Mouse (Mus musculus) lung, embryonic 16.5 days (tissue): ENCODE results near the gene Gp1ba. TPM values are rescaled to one million over a fixed set of nuclear protein-coding genes. Genes with fewer than 3 reads are reported as not detected.
A peak's percentile ranks its signal among the peaks of the same experiment; 100 is the strongest.

Experiments
- ATAC-seq: fragments of 200-750 bp; cut with Nextera tagmentation; 2 replicates; pipeline ENCODE4 v1.8.0; 2017; ENCODE audit warnings: low read depth, mild to moderate bottlenecking, moderate library complexity
- H3K27ac ChIP-seq: fragments of 300-500 bp; sonication (generic); 2 replicates; pipeline ENCODE4 v1.5.1; 2014; ENCODE audit warnings: mild to moderate bottlenecking, control low read depth, low read length
- H3K27me3 ChIP-seq: fragments of 300-500 bp; sonication (generic); 2 replicates; pipeline ENCODE4 v1.6.1; 2014; ENCODE audit warnings: low read depth, low read length, mixed read lengths; ENCODE audit not compliant: control insufficient read depth, insufficient read depth
- H3K36me3 ChIP-seq: fragments of 300-500 bp; sonication (generic); 2 replicates; pipeline ENCODE4 v1.6.1; 2014; ENCODE audit warnings: low read length; ENCODE audit not compliant: control insufficient read depth, insufficient read depth
- H3K4me1 ChIP-seq: fragments of 300-500 bp; sonication (generic); replicated peaks from 2 replicates; pipeline ENCODE4 v1.6.1; 2014; ENCODE audit warnings: low read length, mixed read lengths; ENCODE audit not compliant: control insufficient read depth, insufficient read depth
- H3K4me2 ChIP-seq: fragments of 300-500 bp; sonication (generic); 2 replicates; pipeline ENCODE4 v1.6.1; 2014; ENCODE audit warnings: low read depth, low read length, control low read depth
- H3K4me3 ChIP-seq: fragments of 300-500 bp; sonication (generic); 2 replicates; pipeline ENCODE4 v1.5.1; 2014; ENCODE audit warnings: mild to moderate bottlenecking, low read length, control low read depth
- H3K9ac ChIP-seq: fragments of 300-500 bp; sonication (generic); 2 replicates; pipeline ENCODE4 v1.6.1; 2014; ENCODE audit warnings: low read length, control low read depth
- H3K9me3 ChIP-seq: fragments of 300-500 bp; sonication (generic); 2 replicates; pipeline ENCODE4 v1.6.1; 2016; ENCODE audit warnings: low read length; ENCODE audit not compliant: control insufficient read depth
- WGBS: fragments of 180-500 bp; shearing (Covaris S2); extraction: QIAGEN DNeasy Blood & Tissue Kit; methylation state at CpG from one replicate; pipeline ENCODE4 v1.1.7; 2014; 5-methylcytosine and 5-hydroxymethylcytosine counted together
- polyA plus RNA-seq: library from polyadenylated mRNA; unstranded; fragments of >200 nt; fragmentation: Nextera tagmentation; extraction: Ambion mirVana; gene quantifications from 2 replicates; pipeline ENCODE4 v1.2.1, GENCODE M21; 2015

Gp1ba gene
- polyA plus RNA-seq, 1 experiment from 2014 or later = 0.50 TPM

GRCm38 (mm10) chr11:70670483-70670882 is 31.6 kb downstream of the Gp1ba start:
- H3K9me3 ChIP-seq = no peaks in the 10 kb centered on the region
- peaks cover 3% of the 10 kb centered on the region; the same call in 1 of the 2 replicates for H3K36me3 ChIP-seq
- H3K9ac ChIP-seq = peak overlapping the region; percentile 81
- H3K4me3 ChIP-seq = peak overlapping the region; percentile 69
- no peak for ATAC-seq
- no peaks in the 10 kb centered on the region for H3K27me3 ChIP-seq
- H3K27ac ChIP-seq = peak overlapping the region; percentile 99
- 39% methylated on average over 14 of the region's 14 CpGs for WGBS
- peak overlapping the region; percentile 87 for H3K4me2 ChIP-seq
- H3K4me1 ChIP-seq = peaks cover 16% of the 10 kb centered on the region

- Histone ChIP-seq H3K36me3 (peaks cover 5% of the 10 kb centered on the region), H3K4me3 (no peak overlapping the region), H3K9me3 (no peaks in the 10 kb centered on the region), H3K4me1 (peaks cover 16% of the 10 kb centered on the region), H3K4me2 (no peak overlapping the region), H3K9ac (no peak overlapping the region), H3K27me3 (no peaks in the 10 kb centered on the region), H3K27ac (no peak overlapping the region)
- ATAC-seq = no peak
- WGBS = 87% methylated on average over 16 of the region's 16 CpGs
Measured at GRCm38 (mm10) chr11:70671333-70672047, 32.6 kb downstream of the Gp1ba start.

GRCm38 (mm10) chr11:70674014-70674413 is 35.1 kb downstream of the Gp1ba start:
- H3K4me1 ChIP-seq = peaks cover 6% of the 10 kb centered on the region
- H3K27ac ChIP-seq = no peak overlapping the region
- H3K9me3 ChIP-seq = no peaks in the 10 kb centered on the region
- no peak for ATAC-seq
- H3K27me3 ChIP-seq = no peaks in the 10 kb centered on the region
- WGBS = 76% methylated on average over 6 of the region's 6 CpGs
- H3K4me2 ChIP-seq = no peak overlapping the region
- no peak overlapping the region for H3K9ac ChIP-seq
- no peak overlapping the region for H3K4me3 ChIP-seq
- H3K36me3 ChIP-seq = peaks cover 5% of the 10 kb centered on the region

GRCm38 (mm10) chr11:70674501-70674900 is 35.6 kb downstream of the Gp1ba start:
- H3K9me3 ChIP-seq = no peaks in the 10 kb centered on the region
- peaks cover 6% of the 10 kb centered on the region for H3K4me1 ChIP-seq
- H3K4me2 ChIP-seq = no peak overlapping the region
- H3K27ac ChIP-seq = no peak overlapping the region
- peaks cover 9% of the 10 kb centered on the region for H3K36me3 ChIP-seq
- 66% methylated on average over 11 of the region's 11 CpGs for WGBS
- no peak for ATAC-seq
- no peak overlapping the region for H3K9ac ChIP-seq
- H3K4me3 ChIP-seq = no peak overlapping the region
- H3K27me3 ChIP-seq = no peaks in the 10 kb centered on the region

GRCm38 (mm10) chr11:70678092-70678491 is 39.2 kb downstream of the Gp1ba start:
- ATAC-seq = no peak
- H3K9me3 ChIP-seq = no peaks in the 10 kb centered on the region
- H3K36me3 ChIP-seq = peaks cover 21% of the 10 kb centered on the region
- no peak overlapping the region for H3K27ac ChIP-seq
- no peak overlapping the region for H3K4me3 ChIP-seq
- 68% methylated on average over 9 of the region's 9 CpGs for WGBS
- H3K27me3 ChIP-seq = no peaks in the 10 kb centered on the region
- H3K4me1 ChIP-seq = peaks cover 6% of the 10 kb centered on the region
- no peak overlapping the region for H3K4me2 ChIP-seq
- H3K9ac ChIP-seq = no peak overlapping the region

GRCm38 (mm10) chr11:70678576-70678975 is 39.7 kb downstream of the Gp1ba start:
- Histone ChIP-seq H3K4me3 (no peak overlapping the region), H3K9ac (no peak overlapping the region), H3K27me3 (no peaks in the 10 kb centered on the region), H3K9me3 (no peaks in the 10 kb centered on the region), H3K27ac (no peak overlapping the region), H3K36me3 (peaks cover 21% of the 10 kb centered on the region), H3K4me2 (no peak overlapping the region), H3K4me1 (peaks cover 6% of the 10 kb centered on the region)
- no peak for ATAC-seq
- 77% methylated on average over 2 of the region's 2 CpGs for WGBS

GRCm38 (mm10) chr11:70679361-70679760 is 40.4 kb downstream of the Gp1ba start:
- H3K9me3 ChIP-seq = no peaks in the 10 kb centered on the region
- 93% methylated on average over 8 of the region's 8 CpGs for WGBS
- ATAC-seq = no peak
- peaks cover 26% of the 10 kb centered on the region for H3K36me3 ChIP-seq
- H3K9ac ChIP-seq = no peak overlapping the region
- H3K27ac ChIP-seq = no peak overlapping the region
- H3K4me1 ChIP-seq = peaks cover 6% of the 10 kb centered on the region
- no peaks in the 10 kb centered on the region for H3K27me3 ChIP-seq
- H3K4me2 ChIP-seq = no peak overlapping the region
- H3K4me3 ChIP-seq = no peak overlapping the region

- H3K4me2 ChIP-seq = no peak overlapping the region
- no peak overlapping the region for H3K27ac ChIP-seq
- H3K36me3 ChIP-seq = peaks cover 30% of the 10 kb centered on the region
- no peaks in the 10 kb centered on the region for H3K9me3 ChIP-seq
- no peaks in the 10 kb centered on the region for H3K27me3 ChIP-seq
- H3K4me3 ChIP-seq = no peak overlapping the region
- ATAC-seq = no peak
- 90% methylated on average over 8 of the region's 8 CpGs for WGBS
- H3K9ac ChIP-seq = no peak overlapping the region
- peaks cover 6% of the 10 kb centered on the region for H3K4me1 ChIP-seq
Measured at GRCm38 (mm10) chr11:70679894-70680293, 41.0 kb downstream of the Gp1ba start.

GRCm38 (mm10) chr11:70681170-70681569 is 42.2 kb downstream of the Gp1ba start:
- Histone ChIP-seq H3K9me3 (no peaks in the 10 kb centered on the region), H3K9ac (no peak overlapping the region), H3K27me3 (no peaks in the 10 kb centered on the region), H3K27ac (no peak overlapping the region), H3K4me3 (no peak overlapping the region), H3K4me1 (peaks cover 6% of the 10 kb centered on the region), H3K36me3 (peaks cover 28% of the 10 kb centered on the region), H3K4me2 (no peak overlapping the region)
- WGBS = 73% methylated on average over 12 of the region's 12 CpGs
- ATAC-seq = no peak
